Mouse (Mus musculus) olfactory bulb, adult 2 months (tissue): ENCODE measurements around the gene Foxo4.

Experiments used
- CTCF ChIP-seq: fragments of 200-500 bp; IDR thresholded peaks from 2 replicates; pipeline ENCODE4 v1.5.1; 2012; ENCODE audit warnings: low read depth, mild to moderate bottlenecking, low read length, moderate library complexity; ENCODE audit not compliant: insufficient read depth
- POLR2A ChIP-seq: fragments of 200-500 bp; IDR thresholded peaks from 2 replicates; pipeline ENCODE4 v1.6.1; 2012; ENCODE audit warnings: mild to moderate bottlenecking, low read depth, low read length, moderate library complexity; ENCODE audit not compliant: insufficient read depth

- TF ChIP-seq CTCF (no peak), POLR2A (no peak)
These were observed 45.4 kb downstream of the Foxo4 start for GRCm38 (mm10) chrX:101299473-101300426.
